Mouse (Mus musculus) intestine, postnatal 0 days (tissue): ENCODE results near the gene Snai1. TPM values are rescaled to one million over a fixed set of nuclear protein-coding genes. Genes with fewer than 3 reads are reported as not detected.

Experiments
- ATAC-seq: fragments of 200-750 bp; cut with Nextera tagmentation; 2 replicates; pipeline ENCODE4 v1.8.0; 2017; ENCODE audit warnings: mild to moderate bottlenecking, moderate TSS enrichment, moderate library complexity
- H3K27ac ChIP-seq: fragments of 300-500 bp; sonication (generic); 2 replicates; pipeline ENCODE4 v1.5.1; 2014; ENCODE audit warnings: mild to moderate bottlenecking, low read depth, low read length, moderate library complexity
- H3K27me3 ChIP-seq: fragments of 300-500 bp; sonication (generic); replicated peaks from 2 replicates; pipeline ENCODE4 v1.6.1; 2014; ENCODE audit warnings: low read length, mixed read lengths; ENCODE audit not compliant: control insufficient read depth, insufficient read depth
- H3K36me3 ChIP-seq: fragments of 300-500 bp; sonication (generic); 2 replicates; pipeline ENCODE4 v1.6.1; 2014; ENCODE audit warnings: mild to moderate bottlenecking, moderate library complexity; ENCODE audit not compliant: control insufficient read depth, insufficient read depth
- H3K4me1 ChIP-seq: fragments of 300-500 bp; sonication (generic); replicated peaks from 2 replicates; pipeline ENCODE4 v1.6.1; 2014; ENCODE audit warnings: antibody characterized with exemption, low read length, mixed read lengths; ENCODE audit not compliant: control insufficient read depth, insufficient read depth
- H3K4me2 ChIP-seq: fragments of 300-500 bp; sonication (generic); replicated peaks from 2 replicates; pipeline ENCODE4 v1.6.1; 2014; ENCODE audit warnings: low read depth, mild to moderate bottlenecking, moderate library complexity
- H3K4me3 ChIP-seq: fragments of 300-500 bp; sonication (generic); 2 replicates; pipeline ENCODE4 v1.5.1; 2014; ENCODE audit warnings: low read depth, low read length
- H3K9ac ChIP-seq: fragments of 300-500 bp; sonication (generic); 2 replicates; pipeline ENCODE4 v1.6.1; 2014; ENCODE audit warnings: mild to moderate bottlenecking, low read depth, low read length
- H3K9me3 ChIP-seq: fragments of 300-500 bp; sonication (generic); 2 replicates; pipeline ENCODE4 v1.6.1; 2016; ENCODE audit warnings: mixed run types; ENCODE audit not compliant: control insufficient read depth
- CTCF ChIP-seq: sonication (generic); IDR thresholded peaks from 2 replicates; pipeline ENCODE4 v1.5.1; 2016; ENCODE audit warnings: low read depth, mild to moderate bottlenecking, control low read depth, antibody characterized with exemption, moderate library complexity
- WGBS: fragments of 180-500 bp; shearing (Covaris S2); extraction: QIAGEN DNeasy Blood & Tissue Kit; methylation state at CpG from one replicate; pipeline ENCODE4 v1.1.7; 2014; 5-methylcytosine and 5-hydroxymethylcytosine counted together
- polyA plus RNA-seq: library from polyadenylated mRNA; unstranded; fragments of >200 nt; fragmentation: Nextera tagmentation; extraction: Ambion mirVana; gene quantifications from 2 replicates; pipeline ENCODE4 v1.2.1, GENCODE M21; 2015

Gene Snai1
- polyA plus RNA-seq = 5.4 and 8.0 TPM in 2 replicates

GRCm38 (mm10) chr2:167537476-167538297, at the start of gene Snai1:
TSS of gene Snai1 (plus strand) at chr2:167538195.
- Histone ChIP-seq H3K4me1 (no peaks in the 10 kb centered on the region), H3K4me2 (peak within 1 kb of the TSS; percentile 84), H3K4me3 (peak within 1 kb of the TSS; percentile 48), H3K9ac (peak within 1 kb of the TSS; percentile 40; the same call in 1 of the 2 replicates), H3K36me3 (peaks cover 9% of the 10 kb centered on the region; the same call in 1 of the 2 replicates), H3K27me3 (peaks cover 6% of the 10 kb centered on the region; the same call in 1 of the 2 replicates), H3K27ac (peak within 1 kb of the TSS; percentile 28; the same call in 1 of the 2 replicates), H3K9me3 (no peaks in the 10 kb centered on the region)
- under 1% methylated on average over 56 of the region's 58 CpGs for WGBS
- peak; percentile 98 for TF ChIP-seq CTCF
- ATAC-seq = peak; percentile 97

- Histone ChIP-seq H3K9me3 (no peaks in the 10 kb centered on the region), H3K27me3 (no peaks in the 10 kb centered on the region), H3K4me1 (peaks cover 6% of the 10 kb centered on the region; the same call in 1 of the 2 replicates), H3K4me2 (peak overlapping the region; percentile 87), H3K27ac (no peak overlapping the region), H3K9ac (peak overlapping the region; percentile 98; the same call in 1 of the 2 replicates), H3K36me3 (0 out of 2 replicates have a peak, but pooled peaks cover 5% of the 10 kb centered on the region), H3K4me3 (0 out of 2 replicates have a peak overlapping the region, but pooled peaks have one; percentile 100)
- WGBS = 85% methylated on average over 4 of the region's 4 CpGs
- TF ChIP-seq CTCF = no peak
- ATAC-seq = no peak
These were observed 47.0 kb upstream of the Snai1 start for GRCm38 (mm10) chr2:167490813-167491525.

GRCm38 (mm10) chr2:167491757-167492708, 46.0 kb upstream of the Snai1 start, which contains the start of gene Rnf114:
TSS of gene Rnf114 (plus strand) at chr2:167492645.
- TF ChIP-seq CTCF = no peak
- Histone ChIP-seq H3K36me3 (no peaks in the 10 kb centered on the region), H3K9me3 (no peaks in the 10 kb centered on the region), H3K4me3 (peak within 1 kb of the TSS; percentile 100), H3K4me1 (0 out of 2 replicates have a peak, but pooled peaks cover 6% of the 10 kb centered on the region), H3K9ac (peak within 1 kb of the TSS; percentile 98), H3K4me2 (peak within 1 kb of the TSS; percentile 87), H3K27me3 (no peaks in the 10 kb centered on the region), H3K27ac (peak within 1 kb of the TSS; percentile 95)
- ATAC-seq = peak; percentile 53
- 2% methylated on average over 52 of the region's 52 CpGs for WGBS

- no peak for TF ChIP-seq CTCF
- H3K4me1 ChIP-seq = 0 out of 2 replicates have a peak, but pooled peaks cover 6% of the 10 kb centered on the region
- H3K9ac ChIP-seq = peak within 1 kb of the TSS; percentile 98
- H3K27ac ChIP-seq = peak within 1 kb of the TSS; percentile 95
- no peaks in the 10 kb centered on the region for H3K36me3 ChIP-seq
- H3K4me2 ChIP-seq = peak within 1 kb of the TSS; percentile 87
- 1% methylated on average over 63 of the region's 63 CpGs for WGBS
- ATAC-seq = peak; percentile 88
- no peaks in the 10 kb centered on the region for H3K27me3 ChIP-seq
- H3K4me3 ChIP-seq = peak within 1 kb of the TSS; percentile 100
- H3K9me3 ChIP-seq = no peaks in the 10 kb centered on the region
These were observed 45.0 kb upstream of the Snai1 start, which contains the start of gene Spata2 for GRCm38 (mm10) chr2:167492713-167493636. TSS of gene Spata2 (minus strand) at chr2:167492887.

- TF ChIP-seq CTCF = no peak
- Histone ChIP-seq H3K4me2 (no peak overlapping the region), H3K4me3 (no peak overlapping the region), H3K4me1 (0 out of 2 replicates have a peak, but pooled peaks cover 3% of the 10 kb centered on the region), H3K27ac (no peak overlapping the region), H3K9me3 (no peaks in the 10 kb centered on the region), H3K27me3 (no peaks in the 10 kb centered on the region), H3K36me3 (no peaks in the 10 kb centered on the region), H3K9ac (no peak overlapping the region)
- 81% methylated on average over 7 of the region's 7 CpGs for WGBS
- ATAC-seq = no peak
These were observed 41.6 kb upstream of the Snai1 start for GRCm38 (mm10) chr2:167496437-167496836.
